Mouse (Mus musculus): Measurements from ENCODE around the gene Cbx5.

Cbx5 gene

DNA sequence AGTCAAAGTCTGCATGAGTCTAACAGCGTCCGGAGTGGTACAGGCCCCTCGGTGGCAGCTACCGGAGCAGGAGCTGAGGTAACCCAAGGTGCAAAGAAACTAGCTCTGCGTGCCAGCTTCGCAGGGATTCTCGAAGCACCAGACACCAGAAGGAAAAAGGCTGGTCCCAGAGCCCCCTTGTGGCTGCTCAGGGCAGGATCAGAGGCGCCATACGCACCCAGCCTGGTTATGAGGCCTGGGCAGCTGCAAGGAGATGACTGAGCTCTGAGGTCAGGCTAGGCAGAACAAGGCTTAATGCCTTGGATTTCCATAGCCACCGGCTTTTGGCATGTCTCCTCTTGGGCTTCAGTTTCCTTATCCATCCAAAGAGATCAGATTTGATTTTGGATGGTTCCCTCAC, 67.1 kb downstream of the Cbx5 start:
- DNase-seq, result peak; percentile 88

DNA sequence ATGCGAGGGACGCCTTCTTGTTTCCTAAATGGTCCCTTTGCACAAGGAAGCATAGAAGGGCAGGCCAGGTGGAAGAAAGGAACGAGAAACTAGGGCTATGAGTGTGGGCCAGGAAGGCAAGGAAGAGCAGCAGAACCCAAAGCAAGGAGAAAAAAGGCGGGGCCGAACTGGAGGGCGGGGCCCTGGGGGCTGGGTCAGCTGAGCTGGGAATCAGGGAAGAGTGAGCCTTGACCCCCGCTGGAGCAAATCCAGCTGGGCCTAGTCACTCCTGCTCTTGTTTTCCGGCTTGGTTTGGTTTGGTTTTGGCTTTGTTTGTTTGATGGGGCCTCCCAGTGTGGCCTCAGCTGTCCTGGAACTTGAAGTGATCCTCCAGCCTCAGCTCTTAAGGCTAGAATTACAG, 68.3 kb downstream of the Cbx5 start:
- DNase-seq, result peak; percentile 64

DNA sequence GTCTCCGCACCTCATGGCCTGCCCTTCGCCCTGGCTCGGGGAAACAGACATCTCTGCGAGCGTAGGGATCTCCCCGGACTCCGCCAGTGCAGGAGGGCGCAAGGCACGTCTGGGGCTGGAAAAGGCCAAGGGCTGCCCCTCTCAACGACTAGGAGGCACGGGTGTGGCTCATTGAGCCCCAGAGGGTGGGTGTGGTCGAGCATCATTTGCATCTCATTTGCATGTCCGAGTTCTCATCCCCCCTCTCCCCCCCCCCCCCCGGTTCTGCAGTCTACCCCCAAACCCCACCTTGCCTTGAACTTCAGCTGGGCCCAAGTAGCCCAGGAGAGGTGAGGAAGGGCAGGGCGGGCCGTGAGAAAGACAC, 69.3 kb downstream of the Cbx5 start:
- no peak for DNase-seq

DNA sequence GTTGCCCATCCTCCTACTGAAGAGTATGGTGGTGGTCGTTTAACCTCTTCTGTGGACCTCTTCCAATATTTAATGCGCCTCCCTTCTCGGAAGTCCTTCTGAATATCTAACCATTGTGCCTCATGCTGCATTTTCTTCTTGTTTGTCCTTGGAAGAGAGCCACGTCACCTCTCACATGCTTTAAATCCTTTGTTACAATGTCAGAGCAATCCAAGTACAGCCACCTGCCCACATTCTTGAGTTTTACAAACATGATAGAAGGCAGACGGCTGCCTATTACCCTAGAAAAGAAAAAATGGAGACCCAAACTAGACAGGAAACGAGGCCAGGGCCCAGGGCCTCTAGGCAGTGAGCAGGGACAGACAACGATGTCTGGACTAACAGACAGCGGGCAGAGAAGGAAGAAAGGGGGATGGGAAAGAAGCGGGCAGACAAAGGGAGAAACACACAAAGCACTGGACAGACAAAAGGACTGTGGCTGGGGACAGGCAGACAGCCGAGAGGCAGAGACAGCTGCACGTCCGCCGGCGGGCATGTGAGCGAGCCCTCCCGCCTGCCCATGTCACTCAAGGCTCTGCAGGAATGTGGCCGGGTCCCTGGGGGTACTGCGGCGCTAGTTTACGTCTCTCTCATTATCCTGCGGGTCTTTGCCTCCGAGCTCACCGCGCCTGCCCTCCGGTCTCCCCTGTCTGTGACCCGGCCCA, 69.9 kb downstream of the Cbx5 start:
- DNase-seq, result peak; percentile 77

DNA sequence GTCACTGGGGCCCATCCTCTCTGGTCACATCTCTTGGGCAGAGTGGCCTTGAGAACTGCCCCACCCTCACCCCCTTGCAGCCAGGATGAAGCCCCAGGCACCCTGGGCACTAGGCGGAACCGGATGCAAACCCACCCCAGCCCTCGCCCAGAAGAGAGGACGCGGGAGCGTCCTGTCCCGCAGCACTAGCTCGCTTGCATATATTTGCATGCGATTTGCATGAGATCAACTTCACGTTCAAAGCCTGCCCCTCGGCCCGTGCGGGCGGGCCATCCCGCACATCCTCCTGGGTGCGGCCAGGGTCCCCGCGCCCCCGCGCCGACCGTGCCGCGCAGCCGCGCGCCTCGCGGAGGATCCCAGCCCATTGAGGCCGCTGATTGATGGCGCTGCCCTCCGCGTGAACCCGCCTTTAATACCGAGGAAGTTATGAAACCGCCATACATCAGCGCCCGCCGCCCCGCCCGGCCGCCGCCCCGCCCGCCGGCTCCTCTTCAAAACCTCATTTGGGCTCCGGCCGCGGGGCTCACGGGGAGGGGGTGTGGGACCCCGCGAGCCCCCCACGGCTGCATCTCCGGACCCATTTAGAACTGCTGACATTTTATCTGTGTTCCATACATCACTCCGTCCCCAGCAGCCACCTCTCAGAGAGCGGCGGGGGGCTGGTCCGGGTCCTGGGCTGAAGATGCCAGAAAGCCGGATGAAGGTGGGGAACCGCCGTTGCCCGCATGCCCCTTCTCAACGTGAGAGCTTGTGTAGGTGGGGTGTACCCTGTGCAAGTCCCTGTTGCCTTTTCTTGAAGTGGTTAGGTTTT, 70.6 kb downstream of the Cbx5 start:
- DNase-seq, result peak; percentile 87

DNA sequence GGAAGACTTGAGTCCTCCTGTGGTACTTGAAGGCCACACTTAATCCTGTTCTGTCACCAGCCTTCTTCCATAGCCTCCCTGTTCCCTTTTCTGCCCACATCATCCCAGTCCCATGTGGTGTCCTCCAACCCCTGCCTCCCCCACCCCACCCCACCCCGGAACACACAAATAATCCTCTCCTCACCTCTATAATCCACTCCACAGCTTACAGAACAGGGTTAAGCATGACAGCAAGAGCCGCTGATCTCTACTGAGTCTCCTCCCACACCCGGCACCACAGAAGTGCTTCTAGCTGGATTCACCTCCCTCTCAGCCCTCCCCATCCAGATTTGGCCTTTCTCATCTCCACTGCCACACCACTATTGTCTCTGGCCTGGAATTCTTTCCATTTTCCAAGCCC, 71.8 kb downstream of the Cbx5 start:
- no peak for DNase-seq

DNA sequence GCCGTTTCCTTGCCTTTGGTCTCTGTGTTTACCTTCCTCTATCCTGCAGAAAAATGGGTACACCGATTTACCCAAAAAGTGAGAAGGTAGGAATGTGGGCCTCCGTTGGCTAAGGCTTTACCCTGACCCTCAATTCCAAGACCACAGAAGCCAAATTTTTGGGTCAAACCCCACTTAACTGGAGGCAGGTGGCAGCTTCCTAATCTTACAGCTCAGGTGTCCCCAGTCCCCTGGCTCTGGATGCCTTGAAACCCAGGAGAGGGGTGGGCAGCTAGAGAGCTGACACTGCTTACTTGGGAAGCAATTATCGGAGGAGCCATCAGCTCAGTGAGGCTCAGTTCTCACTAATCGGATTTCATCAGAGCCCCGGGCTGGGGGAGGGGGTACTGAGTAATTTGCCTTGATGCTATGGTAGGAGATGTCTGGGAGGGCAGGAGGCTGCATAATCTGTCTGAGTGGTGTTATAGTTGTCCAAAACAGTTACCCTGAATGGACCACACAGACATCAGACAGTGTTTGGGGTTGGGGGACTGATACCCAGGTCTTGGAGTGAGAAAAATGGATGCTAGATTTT, 72.5 kb downstream of the Cbx5 start, which contains the start of gene Smug1:
Gene Smug1 (minus strand): TSS at position 51 of the 574 bp plus-strand sequence.
- DNase-seq, result no peak

DNA sequence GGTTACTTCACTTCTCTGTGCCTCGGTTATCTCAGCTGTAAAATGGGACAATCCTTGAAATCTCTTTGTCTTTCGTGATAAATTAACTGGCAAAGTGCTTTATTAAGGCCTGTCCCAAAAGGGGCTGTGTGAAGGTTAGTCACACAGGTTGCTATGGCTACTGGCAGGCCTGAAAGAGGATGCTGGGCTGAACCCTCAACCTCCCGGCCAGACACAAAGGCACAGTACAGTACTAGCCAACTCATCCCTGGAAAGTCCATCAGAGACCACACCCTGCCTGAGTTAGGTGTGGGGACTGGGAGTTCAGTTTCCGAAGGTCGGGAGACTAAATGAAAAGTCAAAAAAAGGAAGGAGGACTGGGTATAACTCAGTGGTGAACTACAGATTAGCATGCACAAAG, 73.7 kb downstream of the Cbx5 start:
- peak; percentile 31 for DNase-seq

DNA sequence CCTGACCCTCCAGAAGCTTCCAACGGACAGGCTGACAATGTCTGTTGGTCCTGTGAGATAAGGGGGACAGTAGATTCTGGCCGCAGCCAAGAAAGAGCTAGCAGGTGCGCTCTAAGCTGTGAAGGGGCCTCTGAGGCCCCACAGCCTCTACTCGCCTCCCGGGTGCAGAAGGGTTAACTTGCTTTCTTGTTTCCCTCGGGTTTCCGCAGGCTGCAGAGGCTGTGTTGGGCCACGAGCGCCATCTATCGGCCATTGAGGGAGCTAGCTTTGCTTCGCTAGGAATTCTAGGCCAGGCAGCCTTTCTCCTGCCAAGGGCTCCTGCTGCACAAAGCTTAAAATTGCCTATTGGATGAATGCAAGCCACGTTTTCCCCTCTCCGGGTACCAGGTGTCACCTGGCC, 74.2 kb downstream of the Cbx5 start:
- DNase-seq, result peak; percentile 94

DNA sequence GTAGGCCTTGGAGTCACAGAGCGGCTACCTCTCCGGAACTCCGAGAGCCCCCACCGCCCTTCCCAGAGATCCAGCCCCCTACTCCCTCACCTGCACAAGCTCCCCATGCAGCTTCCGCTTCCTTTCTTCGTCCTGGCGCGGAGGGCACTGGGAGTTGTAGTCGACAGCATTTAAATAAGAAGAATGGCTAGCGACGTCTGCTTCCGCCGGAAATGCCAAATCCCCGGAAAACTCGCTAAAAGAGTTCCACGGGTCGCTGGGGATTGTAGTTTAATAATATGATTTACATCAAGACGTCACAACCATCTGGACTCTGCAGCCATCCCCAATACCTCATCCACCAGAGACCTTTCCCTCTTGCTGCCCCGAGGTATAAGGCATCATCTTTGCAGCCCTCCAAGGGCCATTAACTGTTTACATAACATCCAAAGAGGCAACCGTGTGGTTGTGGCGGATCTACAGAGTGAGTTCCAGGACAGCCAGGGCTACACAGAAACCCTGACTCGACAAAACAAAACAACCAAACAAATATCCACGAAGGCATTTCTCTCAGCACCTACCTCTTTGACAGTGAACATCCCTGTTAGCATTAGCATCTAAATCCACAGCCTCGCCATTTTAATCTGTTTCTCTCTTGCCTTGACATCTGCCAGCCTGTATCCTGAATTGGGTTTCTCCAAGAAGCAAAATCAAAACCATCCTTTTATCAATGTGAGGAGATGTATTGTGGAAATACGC, 76.3 kb downstream of the Cbx5 start:
- DNase-seq, result peak; percentile 99

DNA sequence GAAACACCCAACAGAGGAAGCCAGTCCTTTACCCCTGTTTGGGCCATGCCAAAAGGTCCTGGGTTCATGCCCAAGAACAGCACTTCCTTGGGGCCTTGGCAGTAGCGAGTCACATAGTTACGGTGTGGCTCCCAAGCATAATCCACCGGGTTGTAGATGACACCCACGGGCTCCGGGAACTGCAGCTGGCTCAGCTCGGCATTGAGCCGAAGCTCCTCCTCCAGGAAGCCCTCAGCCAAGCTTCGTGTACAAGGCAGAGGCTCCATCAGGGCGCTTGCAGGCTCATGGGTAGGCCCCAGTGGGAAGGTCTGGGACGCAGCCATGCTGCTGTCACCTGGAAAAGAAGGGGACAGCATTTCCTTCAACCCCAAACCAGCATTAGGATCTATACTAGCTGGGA, 82.0 kb downstream of the Cbx5 start:
- no peak for DNase-seq

DNA sequence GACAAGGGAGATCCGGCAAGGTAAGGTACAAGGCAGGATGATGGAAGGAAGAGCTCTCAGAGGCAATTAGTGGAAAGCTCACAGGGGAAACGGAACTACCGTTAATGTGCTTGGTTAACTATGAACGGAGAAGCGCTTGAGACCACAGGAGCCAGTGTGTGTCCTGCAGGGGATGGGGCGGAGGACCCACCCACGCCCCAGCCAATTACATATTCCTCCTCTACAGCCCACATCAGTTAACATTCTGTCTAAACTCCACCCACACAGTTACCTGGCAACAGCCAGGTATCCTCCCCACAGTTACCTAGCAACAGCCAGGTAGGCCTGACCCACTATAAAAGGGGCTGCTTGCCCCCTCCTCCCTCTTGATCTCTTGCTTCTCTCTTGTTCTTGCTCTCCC, 82.7 kb downstream of the Cbx5 start:
- no peak for DNase-seq

DNA sequence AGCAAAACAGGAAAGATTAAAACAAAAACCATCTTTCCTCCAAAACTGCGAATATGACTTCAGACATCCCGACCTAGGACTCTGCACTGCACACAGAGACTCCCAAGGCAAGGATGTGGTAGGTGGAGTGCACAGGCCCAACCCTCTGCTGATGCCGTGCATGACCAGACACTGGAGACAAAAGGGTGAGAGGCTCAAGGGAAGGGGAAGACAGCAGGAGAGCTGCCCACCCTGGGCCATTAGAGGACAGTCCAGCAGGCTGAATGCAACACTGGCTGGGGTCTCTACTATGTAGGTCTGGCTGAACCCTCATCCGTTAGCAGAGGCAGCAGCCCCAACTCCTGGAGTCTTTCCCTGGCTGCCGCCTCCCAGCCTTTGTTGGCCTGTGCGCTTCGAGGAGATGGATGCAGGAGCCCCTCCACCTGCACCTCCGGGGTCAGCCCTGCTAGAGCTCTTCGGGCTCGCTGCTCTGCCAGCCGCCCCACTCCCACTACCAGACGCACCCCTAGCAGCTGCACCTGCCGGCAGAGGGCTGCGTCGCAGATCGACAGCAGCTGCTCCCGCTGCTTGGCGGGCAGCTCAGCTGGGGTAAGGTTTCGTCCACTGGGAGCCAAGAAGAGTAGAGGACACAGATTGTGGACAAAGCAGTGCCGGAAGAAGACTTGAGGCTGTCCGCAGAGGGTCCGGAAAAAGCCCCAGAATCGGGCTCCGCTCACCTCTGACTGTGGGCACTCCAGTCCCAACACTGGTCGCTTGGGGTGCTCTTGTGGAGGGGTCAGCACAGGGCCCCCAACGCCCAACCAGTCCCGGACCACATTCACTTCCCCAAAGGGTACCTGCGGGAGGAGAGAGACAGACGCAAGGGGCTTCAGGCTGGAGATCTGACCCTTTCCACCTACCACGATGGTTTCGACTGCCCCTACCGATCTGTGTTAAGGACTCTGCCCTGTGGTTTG, 84.0 kb downstream of the Cbx5 start:
- peak; percentile 62 for DNase-seq

DNA sequence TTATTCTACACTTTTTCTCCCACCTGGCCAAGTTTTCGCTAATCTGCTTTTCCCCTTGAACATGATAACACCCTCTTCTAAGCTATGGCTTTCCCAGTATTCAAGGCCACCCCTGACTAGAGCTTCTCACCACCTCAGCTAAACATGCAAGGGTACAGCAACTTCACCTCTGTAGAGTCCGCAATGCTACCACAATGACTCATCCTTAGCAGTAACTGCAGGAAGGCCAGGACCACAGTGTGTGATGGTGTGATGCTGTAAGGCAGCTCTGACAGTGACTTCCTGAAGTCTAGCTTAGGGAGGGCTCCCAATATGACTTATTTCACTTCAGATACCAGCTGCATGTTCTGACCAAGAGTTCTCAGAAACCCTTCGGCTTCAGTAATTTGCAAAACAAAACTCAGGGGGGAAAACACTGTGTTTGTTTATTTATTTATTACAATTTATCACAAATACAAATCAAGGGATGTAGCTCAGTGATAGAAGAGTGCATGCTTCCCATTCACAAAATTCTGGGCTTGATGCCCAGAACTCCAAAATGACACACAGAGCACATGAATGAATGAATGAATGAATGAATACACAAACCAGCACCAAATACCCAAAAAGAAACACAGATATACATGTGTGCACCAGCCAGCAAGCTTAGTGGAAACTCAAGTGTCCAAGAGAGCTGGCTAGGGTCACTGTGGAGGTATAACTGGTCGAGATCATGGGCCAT, 86.6 kb downstream of the Cbx5 start:
- no peak for DNase-seq

DNA sequence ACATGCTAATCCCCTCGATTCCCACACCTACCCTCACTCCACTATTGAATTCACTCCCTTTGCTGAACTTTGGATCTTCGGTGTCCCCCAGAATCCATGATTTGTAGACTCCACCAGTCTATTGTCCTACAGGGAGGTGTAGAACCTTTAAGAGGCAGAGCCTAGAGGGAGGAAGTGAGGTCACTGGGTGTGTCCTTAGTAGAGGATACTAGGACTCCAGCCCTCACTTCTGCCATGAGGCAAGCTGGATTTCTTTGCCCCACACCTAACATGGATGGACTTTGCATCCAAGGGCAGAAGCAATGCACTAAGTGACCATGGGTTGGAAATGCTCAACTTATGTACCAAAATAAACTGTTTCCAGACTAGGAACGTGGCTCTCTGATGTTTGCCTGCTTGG, 87.2 kb downstream of the Cbx5 start:
- DNase-seq, result no peak

DNA sequence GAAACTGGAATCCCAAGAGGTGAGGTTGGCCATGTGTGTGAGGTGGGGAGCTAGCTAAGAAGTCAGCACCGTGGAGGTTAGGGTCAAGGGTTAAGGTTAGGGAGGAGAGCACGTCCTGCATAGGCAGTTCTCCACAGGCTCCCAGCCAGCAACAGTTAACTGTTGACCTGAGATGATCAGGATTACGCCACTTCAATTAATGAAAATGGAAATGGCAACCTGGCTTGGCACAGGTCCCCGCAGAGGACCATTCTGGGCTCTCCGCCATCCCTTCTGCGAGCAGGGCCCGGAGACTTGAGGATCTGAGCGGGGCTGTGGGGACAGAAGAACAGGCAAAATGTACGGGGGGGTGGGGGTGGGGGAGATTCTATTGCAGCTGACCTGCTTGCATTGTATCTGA, 91.8 kb downstream of the Cbx5 start:
- DNase-seq, result no peak

DNA sequence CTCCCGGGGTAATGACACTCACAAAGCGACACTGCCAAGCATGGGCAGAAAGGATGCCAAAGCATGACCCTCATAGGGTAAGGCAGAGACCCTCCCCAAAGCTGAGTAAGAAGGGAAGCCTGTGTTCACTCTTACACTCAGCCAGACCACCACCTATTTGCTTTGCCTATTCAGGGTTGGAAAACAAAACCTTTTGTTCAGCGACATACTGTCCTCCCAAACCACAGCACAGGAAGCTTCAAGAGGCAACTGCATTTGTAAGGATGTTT, 92.3 kb downstream of the Cbx5 start:
- DNase-seq, result no peak

DNA sequence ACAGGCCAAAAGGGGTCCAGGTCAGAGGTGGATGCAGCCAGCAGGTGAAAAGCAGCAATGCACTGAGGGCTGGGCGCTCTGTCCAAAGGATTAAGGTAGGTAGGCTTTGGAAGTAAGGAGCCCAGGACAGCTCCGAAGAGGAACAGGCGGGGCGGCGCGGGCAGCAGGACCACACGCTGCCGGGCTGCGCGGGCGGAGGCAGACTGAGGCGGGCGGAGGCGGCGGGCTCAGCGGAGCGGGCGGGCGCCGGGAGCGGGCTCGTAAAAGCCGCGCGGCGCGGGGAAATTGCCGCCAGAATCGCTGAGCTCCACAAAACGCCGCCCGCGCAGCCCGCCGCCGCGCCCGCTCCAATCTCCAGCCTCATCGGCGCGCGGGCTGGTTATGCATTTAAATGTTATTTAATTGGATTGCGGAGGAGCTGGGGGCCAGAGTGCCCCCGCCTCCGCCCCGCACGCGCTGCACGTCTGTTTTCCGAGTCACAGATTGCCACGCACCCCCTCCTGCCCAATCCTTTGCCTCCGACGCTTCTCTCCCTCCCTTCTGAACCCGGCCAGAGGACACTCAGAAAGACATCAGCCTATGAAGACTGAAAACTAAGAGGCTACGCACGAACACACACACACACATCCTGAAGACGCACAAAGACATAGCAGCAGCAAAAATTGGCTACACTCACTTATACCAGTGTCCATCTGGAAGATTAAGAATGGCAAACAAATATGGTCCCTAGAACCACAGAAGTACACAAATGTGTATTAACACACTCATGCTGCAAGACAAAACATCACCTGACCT, 92.8 kb downstream of the Cbx5 start:
- DNase-seq, result peak; percentile 81

DNA sequence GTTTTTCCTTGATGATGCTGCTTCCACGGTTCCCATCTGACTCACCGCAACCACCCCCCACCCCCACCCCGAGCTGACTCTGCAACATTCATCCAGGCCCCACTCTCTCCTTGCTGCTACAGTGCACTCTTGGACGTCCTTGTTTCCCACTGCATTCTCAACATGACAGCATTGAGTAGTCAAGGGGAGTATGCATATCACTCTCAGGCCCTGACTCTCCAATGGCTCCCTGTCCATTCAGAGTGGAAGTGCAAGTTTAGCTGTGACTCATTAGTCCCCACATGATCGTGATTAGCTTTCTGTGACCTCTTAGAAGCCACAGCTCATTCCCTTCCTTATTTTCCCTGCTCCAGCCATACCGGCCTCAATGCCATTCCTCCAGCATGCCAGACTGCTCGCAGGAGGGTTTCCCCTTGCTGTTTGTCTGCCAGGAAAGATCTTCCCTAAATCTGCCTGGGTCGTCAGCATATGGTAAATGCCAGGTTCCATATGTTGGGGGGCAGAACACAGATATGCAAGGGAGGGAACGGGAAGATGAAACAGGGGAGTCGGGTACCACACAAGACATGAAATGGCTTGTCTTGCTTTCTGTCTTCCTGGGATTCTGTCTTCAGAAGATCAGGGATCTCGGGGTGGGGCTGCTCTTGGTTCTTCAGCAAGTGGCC, 93.8 kb downstream of the Cbx5 start:
- no peak for DNase-seq

DNA sequence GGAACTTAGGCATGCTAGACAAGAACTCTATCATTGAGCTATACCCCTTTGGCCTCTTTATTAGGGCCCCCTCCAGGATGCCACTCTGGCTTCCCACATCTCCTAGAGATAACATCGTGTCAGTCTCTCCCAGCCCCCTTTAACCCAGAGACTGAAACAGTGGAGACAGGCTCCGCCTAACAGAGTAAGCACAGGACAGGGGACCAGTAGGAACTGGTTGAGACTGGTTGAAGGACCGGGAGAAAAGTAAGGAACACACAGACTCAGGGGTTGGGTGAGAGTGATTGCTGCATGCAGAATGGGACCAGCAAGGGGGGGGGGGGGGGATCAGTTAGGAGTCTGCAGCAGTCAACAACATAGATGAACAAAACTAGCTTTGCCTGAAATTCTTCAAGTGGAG, 95.4 kb downstream of the Cbx5 start:
- DNase-seq, result no peak
